Mouse (Mus musculus) kidney, adult 11 months (tissue): Measurements from ENCODE around the gene Camk2g.
"Not testable (repeated sequence)": the region's sequence is repeated elsewhere in the genome, so short reads cannot be mapped to it uniquely, and the experiment has no call there.

Experiments used
- DNase-seq: peaks from one replicate; pipeline ENCODE4 v3.0.0; 2022

The Camk2g gene

DNA sequence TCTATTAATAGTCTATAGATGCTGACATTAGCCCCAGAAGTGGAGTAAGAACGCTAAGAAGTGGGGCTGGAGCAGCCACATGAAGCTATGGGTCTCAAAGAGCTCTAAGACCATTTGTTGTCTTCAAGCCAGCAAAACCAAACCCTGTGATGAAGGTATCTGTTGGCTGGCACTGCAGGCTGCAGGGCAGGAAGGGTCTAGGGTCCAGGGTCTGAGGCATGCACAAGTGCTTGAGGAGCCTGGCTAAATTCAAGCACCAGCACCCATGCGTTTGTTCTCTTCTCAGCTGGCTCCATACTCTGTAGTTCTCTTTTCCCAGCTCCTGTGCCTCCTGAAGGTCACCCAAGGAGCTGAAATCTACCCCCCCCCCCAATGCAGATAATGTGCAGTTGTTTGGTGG is 58.8 kb downstream of the Camk2g start:
- no peak for DNase-seq

- DNase-seq: peak; percentile 89
These were observed 59.7 kb downstream of the Camk2g start, which contains the start of gene Ndst2 for GRCm38 (mm10) chr14:20733952-20734774. Gene Ndst2 (minus strand): TSS chr14:20734562.

DNA sequence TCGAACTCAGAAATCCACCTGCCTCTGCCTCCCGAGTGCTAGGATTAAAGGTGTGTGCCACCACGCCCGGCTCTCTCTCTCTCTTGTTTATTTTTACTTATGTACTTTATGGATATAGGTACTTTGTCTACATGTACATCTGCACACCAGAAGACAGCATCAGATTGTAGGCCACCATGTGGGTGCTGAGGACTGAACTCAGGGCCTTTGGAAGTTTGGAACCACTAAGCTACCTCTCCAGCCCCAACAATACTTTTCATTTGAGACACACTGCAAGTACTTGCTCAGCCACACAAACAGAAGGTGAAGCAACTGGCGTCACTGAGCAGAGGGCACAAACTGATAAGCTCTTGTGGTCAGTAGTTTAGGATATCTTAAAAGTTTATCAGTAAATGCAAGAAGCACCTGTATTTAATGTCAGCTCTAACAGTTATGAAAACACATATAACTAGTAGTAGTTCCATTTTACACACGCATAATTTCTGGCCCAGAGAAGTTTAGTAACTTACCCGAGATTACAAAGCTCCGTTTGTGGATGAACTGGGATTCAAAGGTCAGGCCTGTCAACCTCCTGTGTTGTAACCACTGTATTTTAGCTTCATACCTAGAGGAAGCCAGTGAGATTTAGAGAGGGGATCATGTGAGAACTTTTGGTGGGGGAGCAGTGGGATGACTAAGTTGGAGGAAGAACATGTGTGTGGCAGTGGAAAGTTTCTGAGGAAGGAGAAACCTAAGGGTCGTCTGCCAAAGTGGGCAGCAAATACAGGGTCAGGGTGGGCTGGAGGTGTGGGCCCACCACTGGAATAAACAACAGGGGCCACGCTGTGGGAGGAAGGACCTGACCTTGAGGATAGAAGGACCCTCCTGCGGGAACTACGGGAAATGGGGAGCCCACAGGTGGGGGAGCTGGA is 60.6 kb downstream of the Camk2g start:
- DNase-seq: no peak

DNA sequence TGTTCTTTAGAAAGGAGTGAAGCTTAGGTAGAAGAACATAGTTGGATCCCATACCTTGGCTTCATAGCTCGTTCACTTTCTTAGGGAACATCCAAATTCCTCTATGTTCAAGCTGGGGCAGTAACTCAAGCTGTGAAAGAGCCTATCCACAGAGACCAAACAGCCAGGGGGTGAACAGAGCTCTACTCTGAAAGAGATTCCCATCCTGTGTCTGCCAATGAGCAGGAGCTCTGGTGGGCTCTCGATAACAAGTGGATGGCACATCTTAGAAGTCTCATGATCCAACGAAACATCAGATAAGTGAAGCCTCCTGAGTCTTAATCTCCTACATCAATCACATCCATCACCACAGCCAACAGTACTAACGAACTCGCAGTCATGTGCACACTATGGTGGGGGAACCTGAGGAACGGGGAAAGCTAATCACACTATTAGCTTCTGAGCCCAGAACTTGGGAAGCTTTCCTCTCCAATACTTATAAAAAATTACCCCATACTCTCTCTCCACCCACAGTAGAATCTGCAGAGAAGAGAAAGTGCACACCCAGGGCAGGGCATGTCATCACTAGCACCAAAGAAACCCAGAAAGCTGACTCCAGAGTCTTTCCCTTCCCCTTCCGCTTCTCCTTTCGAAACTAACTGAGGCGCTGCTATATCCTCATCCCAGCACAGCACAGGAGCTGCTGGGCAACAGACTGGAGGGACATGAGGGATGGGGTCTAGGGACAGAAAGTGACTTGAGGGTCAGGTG is 62.9 kb downstream of the Camk2g start:
- no peak for DNase-seq

DNA sequence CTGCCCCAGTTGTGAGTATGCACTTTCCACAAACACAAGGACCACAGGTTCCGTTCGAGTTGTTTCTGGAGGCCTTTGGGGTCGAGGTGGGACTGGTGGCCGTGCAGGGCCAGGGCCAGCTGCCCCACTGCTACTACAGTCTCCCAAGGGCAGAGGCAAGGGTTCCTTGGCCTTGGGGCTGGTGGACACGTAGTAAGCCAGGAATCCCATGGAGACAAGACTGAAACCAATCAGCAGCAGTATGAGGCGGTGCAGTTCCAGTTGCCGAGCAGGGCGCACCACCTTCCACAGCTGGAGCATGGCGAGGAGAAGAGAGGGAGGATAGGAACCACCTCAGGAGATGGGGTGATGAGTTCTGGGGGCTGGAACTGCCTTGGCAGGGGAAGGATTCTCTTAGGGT is 64.0 kb downstream of the Camk2g start:
- no peak for DNase-seq

DNA sequence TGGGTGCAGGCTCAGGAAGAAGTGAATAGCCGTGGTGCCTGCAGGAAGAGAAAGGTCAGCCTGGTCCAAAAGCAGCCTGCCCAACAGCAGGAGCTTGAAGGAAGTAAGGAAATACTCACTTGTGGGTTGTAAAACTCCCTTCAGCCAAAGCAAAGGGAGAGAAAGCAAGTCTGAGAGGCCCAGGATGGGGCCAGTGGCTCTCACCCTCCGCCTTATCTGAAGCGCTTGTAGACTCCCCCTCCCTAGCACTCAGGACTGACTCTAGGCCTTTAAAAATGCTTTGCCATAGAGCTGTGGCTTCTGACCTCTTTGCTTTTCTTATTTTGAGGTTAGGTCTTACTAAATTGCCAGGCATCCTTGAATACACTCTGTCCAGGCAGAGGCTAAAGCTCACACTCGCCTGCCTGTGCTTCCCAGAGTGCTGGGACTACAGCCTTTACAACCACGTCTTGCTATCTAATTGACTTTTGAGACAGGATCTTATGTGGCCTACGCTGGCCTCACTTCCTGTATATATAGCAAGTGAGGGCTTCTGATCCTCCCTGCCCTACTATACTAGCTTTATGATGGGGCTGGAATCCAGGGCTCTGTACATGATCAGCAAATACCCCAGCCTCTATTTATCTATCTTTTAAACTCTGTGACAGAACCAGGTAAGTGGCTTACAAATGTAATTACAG is 68.1 kb downstream of the Camk2g start:
- no peak for DNase-seq

DNA sequence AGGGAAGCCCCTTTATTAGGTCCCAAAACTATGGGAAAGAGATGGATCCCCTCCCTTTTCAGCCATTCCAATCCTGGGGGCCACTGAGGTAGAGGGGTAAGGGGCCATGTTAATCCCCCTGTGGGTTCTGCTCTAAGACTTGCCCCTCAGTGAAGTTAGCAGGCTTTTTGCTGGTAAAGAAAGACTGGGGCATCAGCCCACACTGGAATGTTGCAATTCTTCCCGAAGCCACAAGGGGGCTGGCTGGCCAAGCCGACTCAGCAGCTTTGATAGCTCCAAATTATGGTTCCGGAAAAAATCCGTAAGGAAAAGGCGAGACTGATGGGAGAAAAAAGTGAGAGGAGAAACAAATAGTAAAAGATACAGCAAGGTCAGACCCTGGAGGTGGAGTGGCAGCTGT is 69.8 kb downstream of the Camk2g start:
- DNase-seq: peak; percentile 33

DNA sequence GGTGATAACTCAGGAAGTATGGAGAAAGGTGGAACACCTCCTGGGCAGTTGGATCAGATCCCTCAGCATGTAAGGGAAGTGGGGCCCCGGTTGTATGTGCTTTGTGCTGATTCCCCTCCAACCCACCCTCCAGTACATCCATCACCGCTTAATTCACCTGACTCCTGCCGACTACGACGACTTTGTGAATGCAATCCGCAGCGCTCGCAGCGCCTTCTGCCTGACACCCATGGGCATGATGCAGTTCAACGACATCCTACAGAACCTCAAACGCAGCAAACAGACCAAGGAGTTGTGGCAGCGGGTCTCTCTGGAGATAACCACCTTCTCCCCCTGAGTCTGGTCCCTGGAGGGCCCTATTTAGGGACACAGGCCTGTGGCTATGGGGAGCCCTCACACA is 70.9 kb downstream of the Camk2g start:
- DNase-seq: no peak

DNA sequence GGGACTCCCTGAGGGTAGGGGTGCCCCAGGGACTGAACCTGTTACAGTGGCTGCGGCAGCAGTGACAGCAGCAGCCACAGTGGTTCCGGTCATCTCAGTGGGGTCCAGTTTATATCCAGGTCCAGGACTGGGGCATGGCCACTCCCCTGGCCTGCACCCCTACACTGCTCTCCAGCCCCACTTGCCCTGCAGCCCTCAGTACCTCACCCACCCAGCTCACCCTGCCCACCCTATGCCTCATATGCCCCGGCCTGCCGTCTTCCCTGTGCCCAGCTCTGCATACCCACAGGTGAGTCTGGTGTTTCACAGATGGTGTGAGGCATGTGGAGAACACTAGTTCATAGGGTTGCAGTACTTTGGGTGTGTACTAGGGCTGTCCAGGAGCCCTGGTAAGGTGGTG is 72.5 kb downstream of the Camk2g start:
- no peak for DNase-seq

DNA sequence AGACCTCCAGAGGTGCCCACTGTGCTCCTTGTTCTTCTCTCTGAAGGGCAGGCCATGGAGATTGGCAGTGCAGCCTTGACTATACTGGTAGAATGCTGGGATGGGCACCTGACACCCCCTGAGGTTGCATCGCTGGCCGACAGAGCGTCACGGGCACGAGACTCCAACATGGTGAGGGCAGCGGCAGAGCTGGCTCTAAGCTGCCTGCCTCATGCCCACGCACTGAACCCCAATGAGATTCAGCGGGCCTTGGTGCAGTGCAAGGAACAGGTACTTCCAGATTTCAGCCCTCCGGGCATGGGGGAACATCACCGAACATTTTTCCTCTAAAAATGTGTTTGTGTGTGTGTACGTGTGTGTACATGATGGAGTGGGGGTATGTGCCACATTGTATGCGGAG is 74.1 kb downstream of the Camk2g start:
- no peak for DNase-seq

DNA sequence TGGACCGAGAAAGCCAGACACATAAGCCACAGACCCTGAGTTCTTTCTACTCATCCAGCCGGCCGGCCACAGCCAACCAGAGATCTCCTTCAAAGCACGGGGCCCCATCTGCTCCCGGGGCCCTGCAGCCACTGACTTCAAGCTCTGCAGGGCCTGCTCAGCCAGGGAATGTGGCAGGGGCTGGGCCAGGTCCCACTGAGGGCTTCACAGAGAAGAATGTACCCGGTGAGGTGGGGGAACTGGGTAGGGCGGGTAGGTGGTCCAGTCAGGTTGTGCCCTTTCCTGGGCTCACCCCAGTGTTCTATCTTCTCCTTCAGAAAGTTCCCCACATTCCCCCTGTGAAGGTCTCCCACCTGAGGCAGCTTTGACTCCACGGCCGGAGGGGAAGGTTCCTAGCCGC is 75.4 kb downstream of the Camk2g start:
- DNase-seq: no peak

DNA sequence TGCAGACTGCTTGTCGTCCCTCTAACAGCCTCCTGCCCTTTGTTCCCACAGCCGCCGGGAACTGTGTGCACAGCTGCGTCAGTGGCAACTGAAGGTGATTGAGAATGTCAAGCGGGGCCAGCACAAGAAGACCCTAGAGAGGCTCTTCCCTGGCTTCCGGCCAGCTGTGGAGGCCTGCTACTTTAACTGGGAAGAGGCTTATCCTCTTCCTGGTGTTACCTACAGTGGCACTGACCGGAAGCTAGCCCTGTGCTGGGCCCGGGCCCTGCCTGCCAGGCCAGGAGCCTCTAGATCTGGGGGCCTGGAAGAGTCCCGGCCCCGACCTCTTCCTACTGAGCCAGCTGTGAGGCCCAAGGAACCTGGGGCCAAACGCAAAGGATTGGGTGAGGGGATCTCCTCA is 80.1 kb downstream of the Camk2g start:
- no peak for DNase-seq

DNA sequence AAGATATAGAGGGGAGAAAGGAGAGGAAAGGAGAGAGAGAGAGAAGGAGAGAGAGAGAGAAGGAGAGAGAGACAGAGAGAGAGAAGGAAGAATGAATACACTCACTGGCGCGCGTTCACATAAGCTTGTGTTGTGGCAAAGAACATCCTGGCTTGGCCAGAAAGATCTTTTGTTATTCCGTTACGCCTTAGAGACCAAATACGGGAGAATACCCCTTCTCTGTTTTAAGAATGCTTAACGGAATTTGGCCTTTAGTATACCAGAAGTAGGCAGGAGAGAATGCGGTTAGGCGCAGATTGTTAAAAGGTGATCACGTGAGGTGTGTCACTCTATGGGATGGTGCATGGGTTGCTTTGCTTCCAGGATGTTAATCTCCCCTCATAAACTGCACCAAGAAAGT is 85.6 kb downstream of the Camk2g start:
- DNase-seq: no peak

GRCm38 (mm10) chr14:20707201-20708190 is 86.4 kb downstream of the Camk2g start, which contains the start of gene Zswim8:
Gene Zswim8 (plus strand): TSS chr14:20707552.
- DNase-seq: peak; percentile 91

DNA sequence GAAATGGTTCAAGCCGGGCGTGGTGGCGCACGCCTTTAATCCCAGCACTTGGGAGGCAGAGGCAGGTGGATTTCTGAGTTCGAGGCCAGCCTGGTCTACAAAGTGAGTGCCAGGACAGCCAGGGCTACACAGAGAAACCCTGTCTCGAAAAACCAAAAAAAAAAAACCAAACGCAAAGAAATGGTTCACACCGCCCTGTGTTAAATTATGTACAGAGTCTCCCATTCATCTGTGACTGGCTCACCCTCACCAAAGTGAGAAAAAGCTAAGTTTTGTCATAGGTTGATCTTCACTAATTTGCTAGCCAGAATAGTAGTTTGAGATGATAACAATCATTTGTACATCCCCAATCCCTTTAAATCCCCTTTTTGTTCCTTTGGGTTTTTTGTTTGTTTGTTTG is 90.4 kb downstream of the Camk2g start:
- DNase-seq: not testable (repeated sequence)

DNA sequence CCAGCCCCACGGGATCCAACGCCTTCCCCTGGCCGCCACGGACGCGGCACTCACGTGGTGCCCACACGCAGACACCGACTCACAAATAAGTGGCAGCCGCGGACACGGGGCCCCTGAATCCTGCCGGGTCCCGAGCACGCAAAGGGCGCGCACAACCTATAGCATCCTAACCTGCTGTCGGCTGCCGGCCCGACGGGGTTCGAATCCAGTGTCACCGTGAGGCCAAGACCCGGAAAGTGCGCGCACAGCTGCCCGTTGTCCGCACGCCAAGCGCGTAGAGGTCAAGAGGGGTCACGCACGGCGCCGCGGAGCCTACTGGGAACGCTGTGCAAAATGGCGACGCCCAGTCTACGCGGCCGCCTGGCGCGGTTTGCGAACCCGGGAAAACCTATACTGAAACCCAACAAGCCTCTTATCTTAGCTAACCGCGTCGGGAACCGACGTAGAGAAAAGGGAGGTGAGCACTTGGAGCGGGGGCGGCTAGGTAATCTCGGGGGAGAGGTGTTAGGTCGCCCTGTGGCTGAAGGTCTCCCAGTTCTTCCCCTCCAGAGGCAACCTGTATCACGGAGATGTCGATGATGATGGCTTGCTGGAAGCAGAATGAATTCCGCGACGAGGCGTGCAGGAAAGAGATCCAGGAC is 91.0 kb downstream of the Camk2g start, which contains the start of gene Chchd1:
Chchd1 (plus strand) TSS at position 266 of the 641 bp plus-strand sequence.
- peak; percentile 87 for DNase-seq

- DNase-seq: no peak
These were observed 91.7 kb downstream of the Camk2g start for GRCm38 (mm10) chr14:20702096-20702740.

DNA sequence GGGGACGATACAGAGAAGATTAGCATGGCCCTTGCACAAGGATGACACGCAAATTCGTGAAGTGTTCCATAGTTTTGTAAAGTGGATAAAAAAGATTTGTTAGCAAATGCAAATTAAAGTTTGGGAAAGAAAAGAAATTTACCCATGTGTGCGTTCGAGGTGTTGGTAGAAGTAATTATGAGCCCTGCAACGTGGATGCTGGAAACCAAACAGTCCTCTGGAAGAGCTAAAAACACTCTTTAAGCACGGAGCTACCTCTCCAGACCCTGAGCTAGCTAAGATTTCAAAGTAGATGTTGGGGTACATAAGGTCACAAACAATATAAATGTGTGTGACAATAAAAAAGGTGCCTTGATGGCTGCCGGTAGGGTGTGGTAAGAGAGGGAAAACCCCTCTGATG is 92.3 kb downstream of the Camk2g start:
- DNase-seq: no peak

DNA sequence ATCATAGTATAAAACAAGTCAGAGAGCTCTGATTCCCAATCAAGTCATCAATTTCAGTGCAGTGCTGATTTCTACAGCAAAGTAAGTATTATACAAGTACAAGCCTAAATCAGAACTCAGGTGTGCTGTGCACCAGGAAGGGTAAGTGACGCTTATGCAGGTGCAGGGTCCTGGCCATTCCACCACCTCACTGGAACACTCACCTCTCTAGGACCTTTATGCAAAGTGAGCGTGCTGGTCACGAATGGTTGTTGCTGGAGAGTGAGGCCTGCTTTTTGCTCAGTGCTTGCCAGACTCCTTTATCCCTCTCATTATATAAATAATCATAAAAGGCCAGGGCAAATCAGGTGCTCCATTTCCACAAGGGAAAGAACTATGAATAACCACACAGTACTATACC is 93.5 kb downstream of the Camk2g start:
- DNase-seq: no peak

DNA sequence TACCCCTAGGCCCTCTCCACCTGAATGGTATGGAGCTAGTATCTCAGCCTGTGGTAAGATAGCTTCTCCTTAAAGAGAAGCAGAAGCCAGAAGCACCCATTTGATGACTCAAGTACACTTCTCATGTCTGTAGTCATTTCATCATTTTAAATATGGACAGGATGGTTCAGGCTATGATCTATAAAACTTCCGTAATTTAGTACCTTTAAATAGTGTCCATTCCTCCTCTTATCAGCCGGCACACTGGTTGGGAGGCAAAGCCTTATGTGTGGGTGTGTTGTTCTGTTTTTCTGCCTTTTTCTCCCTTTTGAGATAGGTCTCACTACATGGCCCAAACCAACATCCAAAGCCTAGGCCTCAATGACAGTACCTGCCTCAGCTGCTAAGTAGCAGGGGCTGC is 95.4 kb downstream of the Camk2g start:
- no peak for DNase-seq
